Mouse (Mus musculus): ENCODE results near the gene Gmds.

Gmds gene

DNA sequence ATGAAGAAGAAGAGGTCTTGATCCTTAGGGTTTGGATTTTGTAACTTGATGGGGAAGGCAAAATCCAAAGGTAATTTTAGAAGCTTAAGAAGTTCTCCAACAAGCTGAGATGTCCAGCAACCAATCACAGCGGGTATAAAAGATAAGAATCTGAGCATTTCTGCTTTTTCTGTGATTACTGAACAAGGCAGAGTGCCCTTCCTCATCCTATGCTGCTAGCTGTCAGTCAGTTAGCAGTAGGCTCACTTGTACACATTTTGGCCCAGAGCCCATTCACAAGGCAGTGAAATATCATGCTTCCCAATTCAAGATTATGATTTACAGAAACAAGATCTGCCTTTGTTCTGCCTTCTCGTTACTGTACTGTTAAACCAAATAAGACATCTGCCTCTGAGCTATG lies 295.8 kb downstream of the Gmds start:
- in situ Hi-C loops (cut with MboI; ENCODE audit: unreplicated experiment in 2 of 2): no loop called here

DNA sequence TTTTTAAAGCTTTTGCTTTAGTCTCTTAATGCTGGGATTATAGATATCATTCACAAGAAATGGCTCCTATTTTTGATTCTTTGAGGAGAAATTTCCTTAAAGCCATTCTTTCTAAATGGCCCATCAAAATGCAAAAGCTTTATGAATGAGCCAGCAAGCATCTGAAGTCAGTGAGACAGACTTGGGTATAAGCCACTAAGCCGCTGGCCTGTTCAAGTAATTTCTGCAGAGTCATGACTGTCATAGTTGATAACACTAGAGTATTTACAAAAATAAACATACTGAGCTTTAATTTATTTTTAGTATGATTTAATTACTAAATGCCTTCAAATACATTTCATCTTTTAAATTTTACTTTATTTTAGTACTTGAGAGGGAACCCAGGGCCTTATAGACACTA lies 297.7 kb downstream of the Gmds start:
- in situ Hi-C loops (cut with MboI; ENCODE audit: unreplicated experiment in 2 of 2): no loop called here

DNA sequence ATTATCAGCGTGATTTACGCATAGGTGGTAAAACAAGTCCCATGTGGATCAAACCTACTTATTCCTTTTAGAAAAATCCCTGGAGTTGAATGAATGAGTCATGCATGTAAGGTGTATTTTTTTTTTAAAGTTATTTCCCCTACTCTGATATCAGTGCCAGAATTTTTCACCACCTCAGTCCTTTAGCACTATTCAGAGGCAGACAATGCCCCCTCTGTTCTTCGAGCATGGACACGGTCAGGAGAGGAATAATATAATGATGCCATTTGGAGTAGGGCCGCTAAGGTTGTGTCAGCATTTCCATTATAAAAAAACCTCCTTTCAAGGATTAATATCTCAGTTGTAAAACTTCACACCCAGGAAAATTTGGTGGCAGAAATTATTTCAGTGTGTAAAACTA lies 301.6 kb downstream of the Gmds start:
- in situ Hi-C loops (cut with MboI; ENCODE audit: unreplicated experiment in 2 of 2): no loop called here

DNA sequence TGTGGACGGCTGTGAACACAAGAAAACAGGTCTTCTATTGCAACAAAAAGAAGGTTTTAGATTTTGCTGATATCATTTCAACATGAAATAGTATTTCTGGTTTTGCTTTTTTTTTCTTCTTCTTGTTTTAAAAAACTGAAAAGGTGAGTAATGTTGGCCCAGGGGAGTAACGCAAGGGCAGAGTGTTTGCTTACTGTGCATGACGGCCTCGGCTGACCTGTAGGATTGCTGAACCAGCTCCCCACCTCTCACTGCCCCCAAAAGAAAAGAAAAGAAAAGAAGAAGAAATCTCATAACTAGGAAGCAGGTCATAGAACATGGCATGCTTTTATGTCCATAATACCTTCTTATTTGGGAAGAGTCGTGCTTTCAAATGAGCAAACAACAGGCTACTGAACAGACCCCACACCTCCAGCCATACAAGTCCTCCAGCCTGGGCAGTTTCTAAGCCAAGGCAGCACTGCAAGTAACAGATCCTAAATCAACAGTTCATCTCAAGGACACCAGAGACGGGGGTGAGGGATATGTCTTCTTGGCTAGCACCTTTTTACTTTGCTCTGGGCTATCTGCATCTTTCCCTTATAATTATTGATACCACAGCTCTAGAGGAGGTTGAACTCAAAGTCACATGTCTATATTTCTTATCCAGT lies 303.6 kb downstream of the Gmds start:
- in situ Hi-C loops (cut with MboI; ENCODE audit: unreplicated experiment in 2 of 2): no loop called here

DNA sequence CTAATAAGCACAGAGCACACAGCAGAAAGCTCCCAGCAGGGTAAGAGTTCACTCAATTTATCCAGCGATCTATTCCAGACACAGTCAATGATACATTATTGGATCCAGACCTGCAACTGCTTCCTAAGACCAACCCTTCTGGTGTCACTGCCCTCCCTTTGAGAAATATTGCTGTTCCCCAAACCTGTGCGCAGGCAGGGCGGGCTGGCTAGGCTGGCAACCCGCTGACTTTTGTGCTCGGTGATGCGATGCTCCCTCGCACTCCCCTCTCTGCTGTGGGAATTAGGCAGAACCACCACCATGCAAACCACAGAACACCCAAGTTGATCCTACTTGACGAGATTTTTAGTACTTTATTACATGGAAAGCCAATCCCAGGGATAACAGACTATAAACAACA lies 304.4 kb downstream of the Gmds start:
- in situ Hi-C loops (cut with MboI; ENCODE audit: unreplicated experiment in 2 of 2): no loop called here

DNA sequence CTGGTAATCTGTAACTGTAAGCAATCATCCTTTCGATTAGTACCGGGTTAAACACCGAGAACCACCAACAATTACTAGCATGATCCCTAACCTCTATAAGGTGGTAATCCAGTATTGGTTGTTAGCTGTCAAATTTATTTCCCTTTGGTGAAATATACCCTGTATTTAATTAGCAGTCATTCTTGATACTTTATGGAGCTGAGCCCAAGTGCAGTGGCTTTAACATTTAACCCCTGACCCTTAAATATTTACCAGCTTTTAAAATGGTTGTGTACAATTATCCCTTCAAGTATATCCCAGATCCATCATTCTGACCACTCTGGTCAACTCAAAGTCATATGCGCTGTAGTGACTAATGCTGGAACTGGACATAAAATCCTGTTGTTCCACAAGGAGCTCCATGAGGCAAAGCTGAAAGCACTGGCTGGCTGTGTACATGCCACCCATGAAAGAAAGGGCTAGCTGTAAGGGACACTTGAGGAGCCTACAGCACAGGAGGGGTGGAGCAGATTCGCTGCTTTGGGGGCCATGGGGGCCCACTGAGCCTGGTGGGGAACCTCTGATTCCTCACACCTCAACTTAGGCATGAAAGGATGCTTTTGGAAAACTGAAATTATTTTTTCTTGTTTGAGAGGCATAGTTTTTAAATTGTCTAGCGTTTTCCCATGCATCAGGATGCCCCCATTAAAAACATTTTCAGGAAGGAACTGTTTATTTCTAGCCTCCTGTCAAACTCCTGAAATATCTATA lies 312.1 kb downstream of the Gmds start:
- in situ Hi-C loops (cut with MboI; ENCODE audit: unreplicated experiment in 2 of 2): no loop called here

DNA sequence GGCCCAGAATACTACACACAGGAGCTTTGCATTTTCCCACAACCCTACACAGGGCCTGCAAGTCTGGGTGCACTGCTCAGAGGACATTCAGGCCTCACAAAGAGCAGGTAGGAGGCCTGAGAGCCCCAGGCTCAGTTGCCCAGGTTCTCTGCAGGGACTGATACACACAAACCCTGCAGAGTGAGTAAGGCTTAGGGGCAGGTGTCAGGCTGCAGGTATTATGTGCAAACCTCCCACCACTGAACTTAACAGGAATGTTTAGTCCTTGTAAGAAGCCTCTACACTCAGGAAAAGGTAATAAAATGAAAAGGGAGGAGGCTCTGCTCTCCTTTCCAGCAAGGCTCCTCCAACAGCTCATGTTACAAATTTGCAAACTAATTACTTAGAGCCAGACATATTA lies 313.7 kb downstream of the Gmds start:
- in situ Hi-C loops (cut with MboI; ENCODE audit: unreplicated experiment in 2 of 2): no loop called here

DNA sequence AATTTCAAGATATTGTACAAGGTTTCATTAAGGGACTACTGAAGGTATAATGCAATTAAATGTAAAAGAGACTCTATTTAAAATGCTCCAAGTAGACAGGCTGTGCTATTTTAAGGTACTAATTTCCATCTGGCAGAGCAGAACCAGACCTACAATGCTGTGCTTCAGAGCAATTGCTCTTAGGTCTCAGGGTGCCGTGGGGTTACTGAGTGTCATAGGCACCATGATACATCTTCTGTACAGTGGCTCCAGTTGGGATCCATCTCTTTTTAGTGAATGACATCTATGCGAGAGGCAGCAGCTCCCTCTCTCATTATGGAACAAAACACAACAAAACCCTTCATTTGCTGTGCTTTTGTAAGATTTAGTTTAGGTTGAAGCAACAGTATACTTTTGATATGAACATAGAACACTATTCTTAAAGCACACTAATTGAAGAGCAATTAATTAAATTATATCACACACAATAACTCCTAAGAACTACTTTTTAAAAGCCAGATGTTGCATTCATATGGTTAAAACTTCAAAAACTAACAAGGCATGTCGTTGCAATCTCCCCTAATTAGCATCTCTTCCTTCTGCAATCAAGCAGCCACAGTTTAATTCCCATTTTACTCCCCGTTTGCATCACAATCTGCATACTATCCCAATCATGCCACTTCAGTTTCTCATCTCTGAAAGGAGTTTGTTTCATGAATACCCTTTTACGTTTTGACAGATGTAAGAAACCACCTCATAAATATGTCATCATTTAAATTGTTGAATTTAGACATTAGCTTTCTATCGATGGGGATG lies 317.9 kb downstream of the Gmds start:
- in situ Hi-C loops (cut with MboI; ENCODE audit: unreplicated experiment in 2 of 2): no loop called here

DNA sequence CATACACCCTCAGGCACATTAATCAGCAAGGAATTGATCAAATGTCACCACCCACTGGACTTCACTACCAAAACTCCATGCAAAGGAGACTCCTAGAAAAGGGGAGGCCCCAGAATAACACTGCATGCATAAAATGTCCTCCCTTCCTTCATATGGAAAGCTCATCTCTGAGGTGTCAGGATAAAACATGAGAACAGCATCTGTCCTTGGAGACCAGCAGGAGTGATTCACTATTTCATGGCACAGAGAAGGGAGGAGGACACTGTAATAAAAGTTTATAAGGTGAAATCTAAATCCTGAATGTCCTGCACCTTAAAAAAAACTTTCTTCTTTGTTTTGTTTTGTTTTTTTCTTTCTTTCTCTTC lies 319.3 kb downstream of the Gmds start:
- in situ Hi-C loops (cut with MboI; ENCODE audit: unreplicated experiment in 2 of 2): no loop called here

DNA sequence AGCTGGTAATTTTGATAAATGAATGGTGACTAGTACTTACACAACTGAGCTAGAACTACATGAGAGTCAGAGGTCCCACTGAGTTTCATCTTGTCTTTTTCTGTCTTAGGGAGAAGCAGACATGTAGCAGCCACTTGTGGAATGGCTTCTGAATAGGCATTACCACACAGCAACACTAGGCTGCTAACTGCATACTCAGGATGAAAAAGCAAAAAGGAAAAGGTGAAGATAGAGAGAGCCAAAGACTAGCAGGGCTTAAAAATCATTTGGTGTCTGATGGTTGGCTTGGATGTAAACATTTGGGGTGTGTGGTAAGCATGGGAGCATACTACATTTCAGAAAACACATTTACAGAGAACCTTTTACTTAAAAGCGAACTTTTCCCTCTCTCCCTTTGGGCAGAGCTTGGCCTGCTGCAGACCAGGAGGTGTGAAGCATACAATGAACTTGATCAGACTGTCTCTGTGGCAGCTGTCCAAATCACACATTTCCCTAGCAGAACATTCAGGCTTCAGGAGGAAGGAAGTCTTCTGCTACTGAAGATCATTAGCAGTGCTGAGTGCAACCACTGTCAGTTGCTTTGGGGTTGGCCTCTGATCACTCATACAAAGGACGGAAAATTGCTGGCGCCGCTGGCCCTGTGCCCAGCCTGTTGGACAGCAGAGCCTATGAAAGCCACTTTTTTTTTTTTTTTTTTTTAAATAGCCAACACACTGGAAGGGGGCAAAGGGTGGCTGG lies 319.9 kb downstream of the Gmds start:
- in situ Hi-C loops (cut with MboI; ENCODE audit: unreplicated experiment in 2 of 2): no loop called here

DNA sequence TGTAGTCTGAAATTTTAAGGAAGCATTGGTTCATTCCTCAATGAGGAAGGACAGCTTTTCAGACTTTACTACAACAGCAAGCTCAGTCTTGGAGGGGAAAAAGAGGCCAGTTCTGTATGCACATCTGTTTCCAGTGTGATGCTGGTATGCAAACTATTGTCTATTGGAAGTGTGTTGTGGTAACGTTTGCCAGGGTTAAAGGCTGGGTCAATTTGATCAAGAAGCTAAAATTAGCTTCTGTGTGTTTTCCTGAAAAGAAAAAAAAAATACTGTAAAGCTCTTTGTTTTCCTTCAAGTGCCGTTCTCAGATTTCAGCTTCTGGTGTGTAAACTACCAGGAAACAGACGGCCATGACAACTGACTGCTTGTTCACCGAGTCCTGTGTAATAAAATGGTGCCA lies 329.7 kb downstream of the Gmds start:
- in situ Hi-C loops (cut with MboI; ENCODE audit: unreplicated experiment in 2 of 2): no loop called here

DNA sequence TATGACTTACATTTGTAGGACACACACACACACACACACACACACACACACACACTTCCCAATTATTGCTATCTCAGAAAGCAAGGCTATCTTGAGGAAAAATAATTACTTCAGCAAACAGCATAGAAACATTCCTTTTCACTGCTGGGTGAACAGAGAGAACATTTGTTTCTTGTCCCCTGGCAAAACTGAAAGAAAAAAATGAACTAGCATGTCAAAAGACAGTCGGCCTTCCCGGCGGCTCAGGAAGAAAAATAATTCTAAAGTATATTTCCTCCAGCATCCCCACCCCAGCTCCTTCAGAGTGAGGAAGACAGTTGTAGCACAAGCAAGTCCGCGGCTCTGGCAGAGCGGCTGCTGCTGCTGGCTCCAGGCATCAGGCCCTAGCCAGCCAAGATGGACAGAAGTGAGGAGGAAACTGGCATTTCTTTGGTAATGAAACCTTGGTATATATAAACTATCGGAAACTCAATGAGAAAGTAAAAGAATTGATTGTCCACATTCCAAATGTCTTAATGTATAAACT lies 330.4 kb downstream of the Gmds start:
- in situ Hi-C loops (cut with MboI; ENCODE audit: unreplicated experiment in 2 of 2): no loop called here

DNA sequence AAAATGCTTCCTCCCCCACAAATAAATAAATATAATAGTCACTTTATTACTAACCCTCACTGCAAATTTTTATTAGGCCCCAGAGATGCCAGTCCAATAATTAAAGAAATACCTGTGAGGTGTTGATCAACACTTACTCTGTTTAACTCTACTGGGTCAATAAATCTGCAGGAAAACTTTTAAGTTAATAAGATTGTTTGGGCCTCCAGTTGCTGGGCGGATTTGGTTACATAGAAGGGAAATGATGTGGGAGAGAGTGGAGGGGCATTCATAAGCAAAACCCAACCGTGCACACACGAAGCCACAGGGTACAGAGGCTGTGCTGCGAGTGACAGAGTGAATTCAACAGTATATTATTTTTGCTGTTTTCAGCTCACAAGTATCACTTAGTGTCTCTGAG lies 345.1 kb downstream of the Gmds start:
- in situ Hi-C loops (cut with MboI; ENCODE audit: unreplicated experiment in 2 of 2): no loop called here

DNA sequence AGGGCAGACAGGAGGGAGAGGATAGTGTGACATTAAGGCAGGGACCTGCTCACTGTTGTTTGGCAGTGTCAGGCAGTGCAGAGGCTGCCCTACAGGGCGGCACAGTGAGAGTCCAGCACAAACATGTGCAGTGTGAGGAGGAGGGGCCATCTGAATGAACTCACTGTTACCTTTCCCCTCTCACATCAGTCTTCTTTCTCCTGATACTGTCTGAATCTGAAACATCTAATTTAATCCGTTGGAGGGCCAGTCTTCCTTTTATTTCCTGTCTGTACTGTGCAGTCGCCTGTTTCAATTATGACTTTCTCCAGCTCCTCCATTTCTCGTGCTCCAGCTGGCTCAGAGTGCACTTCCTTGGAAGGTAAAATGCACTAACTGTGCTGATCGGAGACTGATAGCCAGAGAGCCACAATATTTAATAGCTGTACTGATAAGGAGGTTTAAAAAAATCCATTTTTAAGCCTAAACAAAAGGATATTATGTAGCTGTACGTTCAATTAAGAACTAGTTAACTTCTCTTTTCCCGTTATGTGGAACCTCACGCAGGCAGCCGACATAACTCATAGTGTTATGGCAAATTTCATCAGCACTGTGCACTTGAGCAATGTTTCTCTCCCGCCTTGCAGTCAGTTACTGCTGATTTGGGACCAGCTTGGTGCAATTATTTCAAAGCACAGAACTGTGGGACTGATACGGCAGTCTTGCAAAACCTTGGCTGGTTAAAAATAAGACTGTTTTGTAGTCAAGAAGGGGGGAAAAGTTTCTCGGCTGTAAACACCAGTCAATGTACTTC lies 345.9 kb downstream of the Gmds start:
- in situ Hi-C loops (cut with MboI; ENCODE audit: unreplicated experiment in 2 of 2): no loop called here

DNA sequence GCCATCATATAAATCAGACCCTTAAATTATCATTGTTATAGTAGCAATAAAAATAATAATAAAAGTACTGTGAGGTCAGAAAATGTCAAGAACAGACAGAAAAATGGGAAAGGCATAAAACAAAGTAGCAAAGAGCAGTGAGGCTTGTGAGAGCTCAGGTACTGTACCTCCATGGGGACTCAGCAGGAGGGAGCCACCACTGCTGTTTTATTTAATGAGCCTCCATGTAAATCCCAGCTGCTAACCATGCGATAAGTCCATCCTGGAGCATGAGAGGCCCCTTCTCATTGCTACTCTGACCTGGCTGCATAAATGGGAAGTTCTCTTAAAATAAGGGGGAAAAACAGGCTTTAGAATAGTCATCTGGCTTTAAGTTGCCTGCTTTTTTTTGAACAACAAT lies 357.3 kb downstream of the Gmds start:
- in situ Hi-C loops (cut with MboI; ENCODE audit: unreplicated experiment in 2 of 2): no loop called here

DNA sequence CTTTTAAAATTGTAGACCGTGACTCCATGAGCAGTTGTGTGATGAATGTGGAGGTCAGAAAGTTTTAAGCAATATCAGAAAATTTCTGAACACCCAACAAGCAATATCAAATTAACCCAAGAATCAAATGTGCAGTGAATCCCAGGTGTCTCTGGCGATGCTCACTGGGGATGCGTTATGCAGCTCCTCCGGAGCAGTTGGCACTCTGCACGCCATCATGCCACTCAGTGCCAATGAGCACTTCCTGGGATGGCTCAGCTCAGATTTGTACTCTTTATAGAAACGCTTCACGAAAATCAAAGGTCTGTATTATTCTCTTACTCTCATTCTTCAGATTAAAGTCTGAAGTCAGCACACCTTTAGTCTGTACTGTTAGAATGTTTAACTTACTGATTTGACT lies 360.4 kb downstream of the Gmds start:
- in situ Hi-C loops (cut with MboI; ENCODE audit: unreplicated experiment in 2 of 2): no loop called here

DNA sequence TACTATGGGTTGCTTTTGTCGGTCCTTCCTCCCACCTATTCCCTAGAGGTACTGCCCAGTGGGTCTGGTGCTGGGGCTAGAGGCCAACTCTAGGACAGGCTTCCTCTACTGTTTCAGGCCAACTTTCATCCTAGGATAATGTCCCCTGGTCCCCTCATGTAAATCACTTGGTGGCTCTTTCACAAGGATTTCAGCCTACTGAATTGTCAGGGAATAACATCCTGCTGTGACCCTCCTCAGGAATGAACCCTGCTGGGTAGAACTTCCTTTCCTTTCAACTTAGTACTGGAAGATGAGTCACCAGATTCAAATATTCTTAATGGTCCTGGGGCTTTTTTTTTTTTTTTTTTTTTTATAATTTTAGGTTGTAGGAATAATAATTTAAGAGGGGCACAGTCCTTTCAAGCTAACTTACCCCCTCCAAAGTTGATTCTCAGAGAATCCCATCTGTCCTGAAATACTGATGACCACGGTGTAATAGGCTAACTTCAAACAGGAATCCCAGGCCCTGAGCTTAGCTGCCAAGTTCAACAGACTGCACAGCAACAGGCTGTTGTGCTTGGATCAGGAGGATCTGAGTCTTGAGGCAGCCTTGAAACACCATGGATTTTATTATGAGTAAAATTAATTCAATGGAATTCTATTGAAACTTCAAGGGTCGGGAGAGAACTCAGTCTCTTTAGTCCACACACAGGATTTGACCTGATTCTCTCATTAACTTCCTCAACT lies 363.6 kb downstream of the Gmds start:
- in situ Hi-C loops (cut with MboI; ENCODE audit: unreplicated experiment in 2 of 2): no loop called here

DNA sequence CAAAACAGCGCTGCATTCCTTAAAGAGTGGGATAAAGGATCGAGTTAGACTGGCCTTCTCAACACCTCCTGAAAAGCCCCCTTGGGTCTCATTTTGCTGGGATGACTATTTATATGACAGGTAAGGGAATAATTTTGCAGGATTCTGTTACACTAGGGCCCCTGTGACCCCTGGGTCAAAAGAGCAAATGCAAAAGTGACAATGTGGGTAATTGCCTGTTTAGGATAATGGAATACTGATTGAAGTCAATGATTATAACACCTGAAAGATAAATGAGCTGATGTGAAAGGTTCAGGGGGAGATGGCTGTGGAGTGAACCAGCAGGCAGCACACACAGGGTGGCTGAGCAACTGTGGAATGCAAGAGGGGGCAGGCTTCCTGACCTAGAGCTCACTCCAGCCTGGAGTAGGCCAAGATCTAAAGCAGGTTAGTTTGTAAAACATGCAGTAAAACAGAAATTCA lies 367.5 kb downstream of the Gmds start:
- in situ Hi-C loops (cut with MboI; ENCODE audit: unreplicated experiment in 2 of 2): no loop called here

DNA sequence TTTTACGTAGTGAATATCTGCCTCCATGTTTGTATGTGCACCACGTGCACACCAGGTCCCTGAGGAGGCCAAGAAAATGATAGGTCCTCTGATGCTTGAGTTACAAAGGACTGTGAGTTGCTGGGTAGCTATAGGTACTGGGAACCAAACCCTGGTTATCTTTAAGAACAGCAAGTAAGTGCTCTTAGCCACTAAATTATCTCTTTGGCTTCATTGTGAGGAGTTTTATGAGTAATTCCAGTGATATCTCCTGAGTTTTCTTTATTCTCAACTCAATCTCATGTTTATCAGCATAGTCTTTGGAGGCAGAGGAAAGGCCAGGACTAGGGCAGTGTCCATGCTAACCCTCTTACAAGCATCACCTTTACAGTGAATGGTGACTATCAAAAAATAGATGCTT lies 370.3 kb downstream of the Gmds start:
- in situ Hi-C loops (cut with MboI; ENCODE audit: unreplicated experiment in 2 of 2): no loop called here
